Mouse (Mus musculus) brain, embryonic 14.5 days (tissue): ENCODE results near the gene Cmklr1.

ENCODE experiments used
- CTCF ChIP-seq: fragments of 200-500 bp; IDR thresholded peaks from 2 replicates; pipeline ENCODE4 v1.5.1; 2012; ENCODE audit warnings: inconsistent platforms, mild to moderate bottlenecking, moderate library complexity, borderline replicate concordance; ENCODE audit not compliant: insufficient read depth, insufficient read length; ENCODE audit errors: extremely low read depth
- POLR2A ChIP-seq: fragments of 200-500 bp; IDR thresholded peaks from 2 replicates; pipeline ENCODE4 v1.6.1; 2012; ENCODE audit warnings: mild to moderate bottlenecking, inconsistent platforms, borderline replicate concordance; ENCODE audit not compliant: poor library complexity, insufficient read depth, insufficient read length, severe bottlenecking; ENCODE audit errors: extremely low read depth

- TF ChIP-seq POLR2A (no peak), CTCF (no peak)
Measured at GRCm38 (mm10) chr5:113620130-113620716, 30.0 kb downstream of the Cmklr1 start.
